Mouse (Mus musculus): ENCODE data around the gene Rac2. TPM values are rescaled to one million over a fixed set of nuclear protein-coding genes. Genes with fewer than 3 reads are reported as not detected.

Gene Rac2
- polyA plus RNA-seq, 1 experiment from 2014 or later: 5.7 TPM

GRCm38 (mm10) chr15:78559141-78559979 lies 13.2 kb downstream of the Rac2 start:
- Histone ChIP-seq H3K4me3 (no peak overlapping the region), H3K4me2 (replicated peaks) (no peak overlapping the region), H3K27ac (no peak overlapping the region), H3K9ac (no peak overlapping the region), H3K27me3 (no peaks in the 10 kb centered on the region), H3K9me3 (replicated peaks) (no peaks in the 10 kb centered on the region), H3K36me3 (no peaks in the 10 kb centered on the region), H3K4me1 (no peaks in the 10 kb centered on the region)
- ATAC-seq (ENCODE audit: low FRiP score): no peak
- 67% methylated on average over 11 of the region's 11 CpGs for WGBS

- Histone ChIP-seq H3K9ac (no peak overlapping the region), H3K27me3 (no peaks in the 10 kb centered on the region), H3K27ac (no peak overlapping the region), H3K36me3 (no peaks in the 10 kb centered on the region), H3K4me1 (no peaks in the 10 kb centered on the region), H3K4me2 (replicated peaks) (no peak overlapping the region), H3K4me3 (no peak overlapping the region), H3K9me3 (replicated peaks) (no peaks in the 10 kb centered on the region)
- 64% methylated on average over 10 of the region's 10 CpGs for WGBS
- ATAC-seq (ENCODE audit: low FRiP score): no peak
Observed at GRCm38 (mm10) chr15:78557693-78558535, 14.7 kb downstream of the Rac2 start.

GRCm38 (mm10) chr15:78554545-78555313 lies 17.9 kb downstream of the Rac2 start:
- Histone ChIP-seq H3K9me3 (replicated peaks) (no peaks in the 10 kb centered on the region; the same call in 1 of the 2 replicates), H3K27me3 (no peaks in the 10 kb centered on the region), H3K27ac (no peak overlapping the region), H3K4me2 (replicated peaks) (no peak overlapping the region; the same call in 1 of the 2 replicates), H3K4me1 (no peaks in the 10 kb centered on the region), H3K36me3 (no peaks in the 10 kb centered on the region), H3K4me3 (no peak overlapping the region), H3K9ac (no peak overlapping the region)
- no peak for ATAC-seq (ENCODE audit: low FRiP score)
- 64% methylated on average over 25 of the region's 25 CpGs for WGBS

- 83% methylated on average over 4 of the region's 4 CpGs for WGBS
- no peak for ATAC-seq (ENCODE audit: low FRiP score)
- no peaks in the 10 kb centered on the region; the same call in 1 of the 2 replicates for H3K9me3 ChIP-seq (replicated peaks)
- peaks cover 24% of the 10 kb centered on the region for H3K4me1 ChIP-seq
- H3K36me3 ChIP-seq: no peaks in the 10 kb centered on the region
- peaks cover 5% of the 10 kb centered on the region; the same call in 1 of the 2 replicates for H3K27me3 ChIP-seq
- no peak overlapping the region for H3K4me2 ChIP-seq (replicated peaks)
- H3K4me3 ChIP-seq: no peak overlapping the region
- H3K9ac ChIP-seq: no peak overlapping the region
- no peak overlapping the region for H3K27ac ChIP-seq
Observed at GRCm38 (mm10) chr15:78549189-78549734, 23.3 kb downstream of the Rac2 start.

- H3K27ac ChIP-seq: no peak overlapping the region
- H3K4me3 ChIP-seq: no peak overlapping the region
- ATAC-seq (ENCODE audit: low FRiP score): no peak
- 72% methylated on average over 8 of the region's 8 CpGs for WGBS
- peaks cover 11% of the 10 kb centered on the region for H3K27me3 ChIP-seq
- no peaks in the 10 kb centered on the region for H3K36me3 ChIP-seq
- peaks cover 28% of the 10 kb centered on the region for H3K4me1 ChIP-seq
- no peak overlapping the region for H3K4me2 ChIP-seq (replicated peaks)
- H3K9me3 ChIP-seq (replicated peaks): no peaks in the 10 kb centered on the region; the same call in 1 of the 2 replicates
- H3K9ac ChIP-seq: no peak overlapping the region
Observed at GRCm38 (mm10) chr15:78548711-78549110, 23.9 kb downstream of the Rac2 start.

- H3K4me2 ChIP-seq (replicated peaks): no peak overlapping the region
- H3K27me3 ChIP-seq: peaks cover 13% of the 10 kb centered on the region
- H3K4me1 ChIP-seq: peaks cover 28% of the 10 kb centered on the region
- H3K9me3 ChIP-seq (replicated peaks): no peaks in the 10 kb centered on the region; the same call in 1 of the 2 replicates
- 26% methylated on average over 3 of the region's 3 CpGs for WGBS
- H3K36me3 ChIP-seq: no peaks in the 10 kb centered on the region
- H3K27ac ChIP-seq: no peak overlapping the region; the same call in 1 of the 2 replicates
- no peak for ATAC-seq (ENCODE audit: low FRiP score)
- H3K4me3 ChIP-seq: no peak overlapping the region
- no peak overlapping the region for H3K9ac ChIP-seq
Observed at GRCm38 (mm10) chr15:78548336-78548665, 24.3 kb downstream of the Rac2 start.

GRCm38 (mm10) chr15:78547415-78548335 lies 24.9 kb downstream of the Rac2 start:
- Histone ChIP-seq H3K4me3 (no peak overlapping the region), H3K27ac (no peak overlapping the region; the same call in 1 of the 2 replicates), H3K4me1 (peaks cover 29% of the 10 kb centered on the region), H3K27me3 (peaks cover 17% of the 10 kb centered on the region), H3K36me3 (no peaks in the 10 kb centered on the region), H3K9me3 (replicated peaks) (no peaks in the 10 kb centered on the region; the same call in 1 of the 2 replicates), H3K9ac (no peak overlapping the region), H3K4me2 (replicated peaks) (no peak overlapping the region)
- WGBS: 48% methylated on average over 5 of the region's 5 CpGs
- no peak for ATAC-seq (ENCODE audit: low FRiP score)

- WGBS: 84% methylated on average over 4 of the region's 4 CpGs
- Histone ChIP-seq H3K4me3 (no peak overlapping the region), H3K9me3 (replicated peaks) (no peaks in the 10 kb centered on the region), H3K4me2 (replicated peaks) (no peak overlapping the region), H3K9ac (no peak overlapping the region), H3K27ac (no peak overlapping the region), H3K27me3 (peaks cover 21% of the 10 kb centered on the region), H3K4me1 (peaks cover 31% of the 10 kb centered on the region), H3K36me3 (no peaks in the 10 kb centered on the region)
- no peak for ATAC-seq (ENCODE audit: low FRiP score)
Observed at GRCm38 (mm10) chr15:78546060-78546459, 26.5 kb downstream of the Rac2 start.

- peaks cover 31% of the 10 kb centered on the region for H3K4me1 ChIP-seq
- no peaks in the 10 kb centered on the region for H3K36me3 ChIP-seq
- ATAC-seq (ENCODE audit: low FRiP score): 0 out of 2 replicates have a peak, but pooled peaks have one; percentile 24
- peak within 1 kb of the TSS; percentile 43 for H3K4me2 ChIP-seq (replicated peaks)
- no peak within 1 kb of the TSS for H3K4me3 ChIP-seq
- WGBS: 15% methylated on average over 13 of the region's 14 CpGs
- peak within 1 kb of the TSS; percentile 43 for H3K9ac ChIP-seq
- peak within 1 kb of the TSS; percentile 44; the same call in 1 of the 2 replicates for H3K27ac ChIP-seq
- H3K27me3 ChIP-seq: peaks cover 31% of the 10 kb centered on the region
- no peaks in the 10 kb centered on the region for H3K9me3 ChIP-seq (replicated peaks)
Observed at GRCm38 (mm10) chr15:78544561-78545001, 28.0 kb downstream of the Rac2 start, which contains the start of gene Sstr3. Sstr3 (minus strand) TSS chr15:78544685.

GRCm38 (mm10) chr15:78544041-78544440 lies 28.5 kb downstream of the Rac2 start:
- no peaks in the 10 kb centered on the region for H3K36me3 ChIP-seq
- H3K9me3 ChIP-seq (replicated peaks): no peaks in the 10 kb centered on the region
- peak overlapping the region; percentile 43; the same call in 1 of the 2 replicates for H3K9ac ChIP-seq
- no peak overlapping the region for H3K4me3 ChIP-seq
- peak overlapping the region; percentile 44; the same call in 1 of the 2 replicates for H3K27ac ChIP-seq
- peak overlapping the region; percentile 43; the same call in 1 of the 2 replicates for H3K4me2 ChIP-seq (replicated peaks)
- peaks cover 31% of the 10 kb centered on the region for H3K4me1 ChIP-seq
- H3K27me3 ChIP-seq: peaks cover 34% of the 10 kb centered on the region
- WGBS: 70% methylated on average over 15 of the region's 15 CpGs
- ATAC-seq (ENCODE audit: low FRiP score): no peak
